Mouse (Mus musculus): Measurements from ENCODE around the gene Nudcd3. TPM values are rescaled to one million over a fixed set of nuclear protein-coding genes. Genes with fewer than 3 reads are reported as not detected.

Gene Nudcd3
- polyA plus RNA-seq, 1 experiment from 2014 or later, result 38.6 TPM

DNA sequence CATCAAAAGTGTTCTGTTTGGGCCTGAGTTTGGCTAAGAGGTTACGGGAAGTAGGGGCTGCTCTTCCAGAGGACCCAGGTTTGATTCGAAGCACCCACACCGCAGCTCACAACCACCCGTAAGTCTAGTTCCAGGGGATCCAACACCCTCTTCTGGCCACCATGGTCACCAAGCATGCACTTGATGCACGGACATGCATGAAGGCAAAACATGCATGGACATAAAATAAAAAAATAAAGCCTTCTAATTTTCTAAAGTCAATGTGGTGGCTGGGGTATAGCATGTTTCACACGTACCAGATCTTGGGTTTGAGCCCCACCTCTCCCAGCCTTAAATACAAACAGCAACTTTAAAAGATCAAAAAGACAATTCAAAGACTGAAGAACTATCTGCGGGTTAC, 35.4 kb downstream of the Nudcd3 start:
- Histone ChIP-seq H3K4me1 (ENCODE audit: insufficient read depth) (no peaks in the 10 kb centered on the region), H3K4me2 (no peak overlapping the region), H3K27me3 (ENCODE audit: insufficient read depth, low read length) (no peaks in the 10 kb centered on the region), H3K9ac (no peak overlapping the region), H3K36me3 (ENCODE audit: insufficient read depth) (no peaks in the 10 kb centered on the region), H3K27ac (ENCODE audit: low read depth) (no peak overlapping the region), H3K4me3 (ENCODE audit: low read depth, low read length) (no peak overlapping the region), H3K9me3 (ENCODE audit: low read depth, low read length) (no peaks in the 10 kb centered on the region)
- no peak for ATAC-seq (ENCODE audit: insufficient read depth)
- no peak for TF ChIP-seq CTCF (IDR thresholded peaks at IDR 0.05; ENCODE audit: low read depth)
- 94% methylated on average over 7 of the region's 7 CpGs for WGBS
- no peak for DNase-seq

GRCm38 (mm10) chr11:6163706-6164105, 36.5 kb downstream of the Nudcd3 start:
- no peak for TF ChIP-seq CTCF (IDR thresholded peaks at IDR 0.05; ENCODE audit: low read depth)
- Histone ChIP-seq H3K9me3 (ENCODE audit: low read depth, low read length) (no peaks in the 10 kb centered on the region), H3K9ac (no peak overlapping the region), H3K4me2 (no peak overlapping the region), H3K4me3 (ENCODE audit: low read depth, low read length) (no peak overlapping the region), H3K36me3 (ENCODE audit: insufficient read depth) (no peaks in the 10 kb centered on the region), H3K4me1 (ENCODE audit: insufficient read depth) (no peaks in the 10 kb centered on the region), H3K27ac (ENCODE audit: low read depth) (no peak overlapping the region), H3K27me3 (ENCODE audit: insufficient read depth, low read length) (no peaks in the 10 kb centered on the region)
- ATAC-seq (ENCODE audit: insufficient read depth) (no peak), DNase-seq (no peak)
- 91% methylated on average over 12 of the region's 12 CpGs for WGBS

GRCm38 (mm10) chr11:6163062-6163461, 37.2 kb downstream of the Nudcd3 start:
- TF ChIP-seq CTCF (IDR thresholded peaks at IDR 0.05; ENCODE audit: low read depth), result no peak
- 93% methylated on average over 3 of the region's 3 CpGs for WGBS
- Histone ChIP-seq H3K4me1 (ENCODE audit: insufficient read depth) (no peaks in the 10 kb centered on the region), H3K4me2 (no peak overlapping the region), H3K9me3 (ENCODE audit: low read depth, low read length) (no peaks in the 10 kb centered on the region), H3K36me3 (ENCODE audit: insufficient read depth) (no peaks in the 10 kb centered on the region), H3K27me3 (ENCODE audit: insufficient read depth, low read length) (no peaks in the 10 kb centered on the region), H3K27ac (ENCODE audit: low read depth) (no peak overlapping the region), H3K4me3 (ENCODE audit: low read depth, low read length) (no peak overlapping the region), H3K9ac (no peak overlapping the region)
- no peak for ATAC-seq (ENCODE audit: insufficient read depth)
- DNase-seq, result no peak

DNA sequence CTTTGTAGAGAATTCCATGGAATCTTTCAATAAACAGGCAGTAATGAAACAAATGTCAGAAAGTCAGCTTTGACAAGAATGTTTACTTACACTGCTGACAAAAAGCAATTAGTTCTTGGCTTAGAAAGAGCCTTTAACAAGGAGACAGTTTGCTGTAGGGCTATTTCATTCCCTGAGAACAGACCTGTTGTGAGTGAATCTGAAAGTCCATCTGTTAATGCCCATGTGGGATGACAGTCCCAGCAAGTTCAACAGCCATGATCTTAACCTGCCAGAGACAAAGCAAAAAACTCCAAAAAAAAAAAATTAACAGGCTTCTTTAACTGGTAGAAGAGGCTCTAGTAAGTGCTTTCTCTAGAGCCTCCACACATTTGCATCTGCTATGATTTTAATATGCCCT, 38.7 kb downstream of the Nudcd3 start:
- Histone ChIP-seq H3K4me2 (no peak overlapping the region), H3K9ac (no peak overlapping the region), H3K36me3 (ENCODE audit: insufficient read depth) (no peaks in the 10 kb centered on the region), H3K27ac (ENCODE audit: low read depth) (no peak overlapping the region), H3K4me3 (ENCODE audit: low read depth, low read length) (no peak overlapping the region), H3K27me3 (ENCODE audit: insufficient read depth, low read length) (no peaks in the 10 kb centered on the region), H3K9me3 (ENCODE audit: low read depth, low read length) (no peaks in the 10 kb centered on the region), H3K4me1 (ENCODE audit: insufficient read depth) (no peaks in the 10 kb centered on the region)
- ATAC-seq (ENCODE audit: insufficient read depth), result no peak
- TF ChIP-seq CTCF (IDR thresholded peaks at IDR 0.05; ENCODE audit: low read depth), result no peak
- no peak for DNase-seq

GRCm38 (mm10) chr11:6160663-6161271, 39.4 kb downstream of the Nudcd3 start:
- Histone ChIP-seq H3K4me1 (ENCODE audit: insufficient read depth) (no peaks in the 10 kb centered on the region), H3K36me3 (ENCODE audit: insufficient read depth) (no peaks in the 10 kb centered on the region)
- DNase-seq, result no peak

GRCm38 (mm10) chr11:6159704-6160275, 40.4 kb downstream of the Nudcd3 start:
- TF ChIP-seq CTCF (IDR thresholded peaks at IDR 0.05; ENCODE audit: low read depth), result no peak
- Histone ChIP-seq H3K27me3 (ENCODE audit: insufficient read depth, low read length) (no peaks in the 10 kb centered on the region), H3K36me3 (ENCODE audit: insufficient read depth) (no peaks in the 10 kb centered on the region), H3K9ac (no peak overlapping the region), H3K4me1 (ENCODE audit: insufficient read depth) (no peaks in the 10 kb centered on the region), H3K27ac (ENCODE audit: low read depth) (no peak overlapping the region), H3K9me3 (ENCODE audit: low read depth, low read length) (no peaks in the 10 kb centered on the region), H3K4me3 (ENCODE audit: low read depth, low read length) (no peak overlapping the region), H3K4me2 (no peak overlapping the region)
- DNase-seq, result no peak
- 88% methylated on average over 4 of the region's 4 CpGs for WGBS
- ATAC-seq (ENCODE audit: insufficient read depth), result no peak

More at GRCm38 (mm10) chr11:6160663-6161271, 39.4 kb downstream of the Nudcd3 start:
- no peak for TF ChIP-seq CTCF (IDR thresholded peaks at IDR 0.05; ENCODE audit: low read depth)
- Histone ChIP-seq H3K9me3 (ENCODE audit: low read depth, low read length) (no peaks in the 10 kb centered on the region), H3K27ac (ENCODE audit: low read depth) (no peak overlapping the region), H3K27me3 (ENCODE audit: insufficient read depth, low read length) (no peaks in the 10 kb centered on the region), H3K4me2 (no peak overlapping the region), H3K9ac (no peak overlapping the region), H3K4me3 (ENCODE audit: low read depth, low read length) (no peak overlapping the region)
- no peak for ATAC-seq (ENCODE audit: insufficient read depth)
- 75% methylated on average over 3 of the region's 3 CpGs for WGBS

- DNase-seq, result no peak
- Histone ChIP-seq H3K27ac (ENCODE audit: low read depth) (no peak overlapping the region), H3K4me3 (ENCODE audit: low read depth, low read length) (no peak overlapping the region), H3K4me1 (ENCODE audit: insufficient read depth) (no peaks in the 10 kb centered on the region), H3K27me3 (ENCODE audit: insufficient read depth, low read length) (no peaks in the 10 kb centered on the region), H3K36me3 (ENCODE audit: insufficient read depth) (no peaks in the 10 kb centered on the region), H3K9me3 (ENCODE audit: low read depth, low read length) (no peaks in the 10 kb centered on the region), H3K4me2 (no peak overlapping the region), H3K9ac (no peak overlapping the region)
- 96% methylated on average over 1 of the region's 1 CpGs for WGBS
- no peak for ATAC-seq (ENCODE audit: insufficient read depth)
- no peak for TF ChIP-seq CTCF (IDR thresholded peaks at IDR 0.05; ENCODE audit: low read depth)
Measured at GRCm38 (mm10) chr11:6158515-6158914, 41.7 kb downstream of the Nudcd3 start.

All from lung, embryonic 14.5 days (tissue).